Mouse (Mus musculus) kidney, adult 11 months (tissue): ENCODE measurements around the gene Tfe3.
"Not testable (repeated sequence)": the region's sequence is repeated elsewhere in the genome, so short reads cannot be mapped to it uniquely, and the experiment has no call there.

ENCODE experiments used
- DNase-seq: peaks from one replicate; pipeline ENCODE4 v3.0.0; 2022

Tfe3 gene

DNA sequence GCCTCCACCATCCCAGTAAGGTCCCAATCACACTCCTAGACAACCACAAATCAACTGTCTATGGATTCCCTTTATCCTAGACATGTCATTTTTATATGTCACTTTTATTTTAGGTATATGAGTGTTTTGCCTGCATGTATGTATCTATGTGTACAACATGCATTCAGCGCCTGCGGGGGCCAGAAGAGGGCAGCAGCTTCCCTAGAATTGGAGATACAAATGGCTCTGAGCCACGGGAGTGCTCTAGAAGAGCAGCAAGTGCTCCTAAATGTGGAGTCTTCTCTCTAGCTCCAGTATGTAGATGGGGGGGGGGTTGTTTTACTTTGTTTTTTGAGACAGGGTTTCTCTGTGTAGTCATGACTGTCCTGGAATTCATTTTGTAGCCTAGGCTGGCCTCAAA lies 8.7 kb upstream of the Tfe3 start:
- not testable (repeated sequence) for DNase-seq

DNA sequence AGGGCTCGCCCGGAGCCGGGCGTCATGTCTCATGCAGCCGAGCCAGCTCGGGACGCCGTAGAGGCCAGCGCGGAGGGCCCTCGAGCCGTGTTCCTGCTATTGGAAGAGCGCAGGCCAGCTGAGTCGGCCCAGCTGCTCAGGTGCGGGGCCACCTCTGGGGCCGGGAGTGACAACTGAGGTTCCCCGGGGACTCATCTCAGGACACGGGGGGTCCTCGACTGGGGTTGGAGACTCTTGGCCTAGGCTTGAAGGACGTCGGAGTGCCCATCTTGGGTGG lies 499 bp downstream of the Tfe3 start:
- DNase-seq: no peak

DNA sequence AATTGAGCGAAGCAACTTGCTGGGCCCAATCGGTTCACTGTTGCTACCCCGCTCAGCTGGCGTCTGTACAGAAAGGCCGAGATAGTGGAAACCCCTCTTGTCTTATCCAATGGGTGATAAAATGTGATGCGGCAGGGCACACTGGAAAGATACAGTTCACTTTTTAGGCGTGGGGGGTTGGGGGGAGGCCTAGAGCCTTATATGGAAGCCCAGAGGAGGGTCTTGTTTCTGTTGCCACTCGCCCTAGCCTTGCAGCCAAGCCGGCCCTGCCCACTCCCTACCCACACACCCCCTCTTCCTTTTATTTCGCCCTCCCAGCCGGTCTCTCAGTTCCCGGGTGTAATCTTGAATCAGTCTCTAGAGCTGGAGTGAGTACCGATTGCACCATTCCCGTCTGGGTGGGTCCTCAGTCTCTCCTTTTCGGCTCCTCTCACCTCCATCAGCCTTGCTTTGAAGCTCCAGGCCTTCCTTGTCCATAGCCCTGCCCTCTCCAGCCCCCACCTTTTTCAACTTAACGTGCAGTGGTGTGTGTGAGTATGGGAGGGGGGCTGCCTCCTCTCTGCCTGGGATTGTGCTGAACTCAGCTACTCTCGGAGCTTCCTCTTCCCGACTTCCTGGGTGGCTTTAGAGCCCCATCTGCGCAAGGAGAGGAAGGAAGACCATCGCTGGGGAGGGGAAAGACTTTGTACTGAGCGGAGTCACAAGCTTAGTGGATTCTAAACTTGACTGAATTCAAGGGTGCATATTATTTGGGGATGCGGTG lies 1.5 kb downstream of the Tfe3 start:
- DNase-seq: peak; percentile 27

DNA sequence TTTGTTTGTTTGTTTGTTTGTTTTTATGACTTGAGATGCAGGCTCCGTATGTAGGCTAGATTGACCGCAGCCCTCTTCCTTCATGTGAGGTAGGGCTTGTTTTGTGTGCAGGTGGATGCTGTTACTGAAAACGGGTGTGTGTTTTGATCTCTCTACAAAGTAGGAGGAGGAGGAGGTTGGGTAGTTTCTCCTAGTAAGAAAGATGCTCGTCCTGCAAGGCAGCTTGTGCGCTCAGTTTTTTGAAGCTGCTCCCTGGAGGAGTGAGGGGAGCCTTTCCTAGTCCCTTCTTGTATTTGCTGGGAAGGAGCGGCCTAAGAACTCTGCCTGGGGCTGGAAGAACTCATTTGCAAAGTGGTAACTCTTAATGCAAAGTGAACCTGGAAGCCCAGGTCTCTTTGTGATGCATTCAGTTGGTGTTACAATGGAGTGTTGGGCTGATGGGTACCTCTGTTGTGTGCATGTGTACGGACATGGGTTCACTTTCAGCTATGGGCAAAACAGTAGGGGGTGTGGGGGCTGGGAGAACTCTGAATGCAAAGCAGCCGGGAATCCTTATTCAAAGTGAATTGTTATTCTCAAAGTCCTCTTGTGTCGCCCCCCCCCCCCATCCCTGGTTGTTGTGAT lies 2.4 kb downstream of the Tfe3 start:
- DNase-seq: no peak

DNA sequence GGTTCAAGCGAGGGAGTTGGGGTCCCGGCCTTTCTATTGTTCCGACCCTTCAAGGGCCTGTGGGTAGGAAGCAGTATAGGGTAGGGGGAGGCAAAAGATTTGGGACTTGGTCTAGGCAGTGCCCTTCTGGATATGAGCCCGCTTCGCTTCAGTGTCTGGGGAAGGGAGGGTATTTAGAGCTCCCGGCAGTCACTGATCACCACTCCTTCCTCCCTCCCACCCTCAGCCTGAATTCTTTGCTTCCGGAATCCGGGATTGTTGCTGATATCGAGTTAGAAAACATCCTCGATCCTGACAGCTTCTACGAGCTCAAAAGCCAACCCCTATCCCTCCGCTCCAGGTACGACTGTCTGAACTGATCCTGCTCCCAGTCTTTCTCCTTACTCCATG lies 2.9 kb downstream of the Tfe3 start:
- DNase-seq: no peak

DNA sequence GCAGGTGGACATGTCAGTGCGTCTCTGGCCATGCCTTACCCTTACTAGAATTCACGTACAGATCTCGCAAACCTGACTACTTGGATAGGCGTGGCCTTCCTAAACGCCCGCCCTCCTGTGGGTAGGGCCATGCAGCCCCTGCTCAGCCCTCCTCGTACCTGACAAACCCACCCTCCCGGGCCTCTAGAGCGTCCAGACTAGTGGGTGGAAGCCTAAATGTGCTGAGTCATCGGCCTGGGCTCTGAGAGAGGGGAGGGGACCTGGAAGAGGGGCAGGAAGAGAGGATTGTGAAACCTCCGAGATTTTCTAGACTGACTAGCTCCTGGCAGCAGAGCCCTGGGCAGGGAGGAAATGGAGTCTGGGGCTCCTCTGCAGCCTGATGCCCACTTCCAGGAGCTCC lies 3.4 kb downstream of the Tfe3 start:
- peak; percentile 45 for DNase-seq

DNA sequence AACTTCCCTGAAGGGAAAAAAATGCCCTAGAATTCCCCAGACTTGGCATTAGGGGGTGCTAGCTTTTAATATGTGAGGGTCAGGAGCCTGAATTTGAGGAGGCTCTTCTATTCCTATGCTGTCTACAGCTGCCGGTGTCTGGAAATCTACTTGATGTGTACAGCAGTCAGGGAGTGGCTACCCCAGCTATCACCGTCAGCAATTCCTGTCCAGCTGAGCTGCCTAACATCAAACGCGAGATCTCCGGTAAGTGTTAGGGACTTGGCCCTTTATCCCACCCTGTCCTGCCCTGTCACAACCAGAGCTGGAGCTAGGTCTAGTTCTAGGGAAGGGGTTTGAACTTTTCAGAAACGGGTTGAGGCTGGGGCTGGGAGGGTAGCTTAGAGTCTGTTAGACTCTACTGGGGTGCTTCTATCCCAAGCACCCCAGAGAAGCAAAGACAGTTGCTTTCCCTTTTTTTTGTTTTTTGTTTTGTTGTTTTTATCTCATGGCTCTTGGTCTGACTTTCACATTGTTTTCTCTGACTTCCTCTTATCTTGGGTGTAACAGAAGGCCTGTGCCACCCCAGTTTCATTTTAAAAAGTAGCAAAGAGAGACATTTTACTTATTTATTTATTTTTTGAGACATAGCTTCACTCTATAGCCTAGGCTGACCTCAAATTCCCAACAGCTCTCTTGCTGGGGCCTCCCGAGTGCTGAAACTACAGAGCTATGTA lies 7.1 kb downstream of the Tfe3 start:
- no peak for DNase-seq

DNA sequence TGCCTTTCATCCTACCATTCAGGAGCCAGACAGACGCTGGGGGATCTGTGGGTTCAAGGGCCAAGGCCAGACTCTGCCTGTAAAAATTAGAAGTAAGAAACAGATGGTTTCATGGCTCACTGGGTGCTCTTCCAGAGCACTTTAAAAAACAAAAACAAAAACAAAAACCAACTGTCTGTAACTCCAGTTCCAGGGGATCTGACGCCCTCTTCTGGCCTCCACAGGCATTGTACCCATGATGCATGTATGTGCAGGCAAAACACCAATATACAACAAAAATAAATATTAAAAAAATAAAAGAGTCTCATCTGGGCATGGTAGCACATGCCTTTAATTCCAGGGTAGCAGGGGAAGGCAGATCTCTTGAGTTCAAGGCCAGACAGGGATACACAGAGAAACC lies 10.4 kb downstream of the Tfe3 start:
- DNase-seq: no peak

DNA sequence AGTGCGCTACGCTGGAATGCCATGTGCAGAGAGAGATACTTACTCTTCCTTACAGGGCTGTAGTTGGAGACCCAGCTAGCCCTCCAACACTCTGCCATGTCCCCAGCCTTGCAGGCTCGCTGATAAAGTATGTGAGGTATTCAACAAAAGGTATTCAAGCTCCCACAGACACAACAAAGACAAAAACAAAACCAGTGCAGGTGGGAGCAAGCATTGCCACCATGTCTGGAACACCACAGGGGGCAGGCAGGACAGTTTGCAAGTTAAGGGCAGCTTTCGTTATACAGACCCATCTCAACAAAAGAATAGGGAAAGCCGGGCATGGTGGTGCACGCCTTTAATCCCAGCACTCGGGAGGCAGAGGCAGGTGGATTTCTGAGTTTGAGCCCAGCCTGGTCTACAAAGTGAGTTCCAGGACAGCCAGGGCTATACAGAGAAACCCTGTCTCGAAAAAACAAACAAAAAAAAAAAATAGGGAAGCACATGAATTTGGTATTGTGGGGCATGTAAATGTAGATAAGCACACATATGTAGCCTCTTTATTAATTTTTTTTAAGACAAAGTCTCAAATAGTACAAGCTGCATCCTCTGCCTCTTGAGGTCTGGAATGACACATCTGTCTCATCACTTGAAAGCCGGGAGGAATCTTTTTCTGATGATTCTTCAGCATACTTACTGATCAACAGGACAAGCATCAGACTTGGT lies 13.3 kb downstream of the Tfe3 start:
- no peak for DNase-seq

DNA sequence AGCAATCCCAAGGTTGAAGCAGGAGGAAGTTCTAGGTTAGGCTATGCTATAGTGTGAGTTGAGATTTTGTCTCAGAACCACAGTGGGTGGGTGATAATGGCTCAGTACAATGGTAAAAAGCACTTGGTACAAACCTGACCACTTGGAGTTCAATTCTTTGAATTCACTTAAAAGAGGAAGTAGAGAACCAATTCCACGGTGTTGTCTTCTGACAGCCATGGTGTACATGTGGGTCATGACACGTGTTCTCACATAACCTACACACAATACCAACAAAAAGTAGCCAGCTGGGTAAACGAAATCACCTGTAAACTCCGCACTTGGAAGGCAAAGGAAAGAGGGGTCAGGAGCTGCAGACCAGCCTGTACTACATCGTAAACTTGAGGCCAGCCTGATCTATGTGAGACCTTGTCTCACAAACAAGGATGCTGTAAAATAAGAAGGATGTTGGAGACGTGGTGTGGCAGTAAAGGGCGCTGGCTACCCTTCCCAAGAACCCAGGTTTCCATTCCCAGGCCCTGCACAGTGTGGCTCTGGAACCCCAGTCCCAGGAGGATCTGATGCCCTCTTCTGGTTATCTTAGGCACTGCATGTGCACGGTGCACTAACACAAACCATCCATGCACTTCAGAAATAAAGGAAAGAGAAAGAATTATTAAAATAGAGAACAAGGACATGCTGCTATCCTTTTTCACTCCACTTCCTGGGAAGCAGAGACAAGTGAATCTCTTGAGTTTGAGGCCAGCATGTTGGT lies 14.1 kb downstream of the Tfe3 start:
- peak; percentile 24 for DNase-seq

DNA sequence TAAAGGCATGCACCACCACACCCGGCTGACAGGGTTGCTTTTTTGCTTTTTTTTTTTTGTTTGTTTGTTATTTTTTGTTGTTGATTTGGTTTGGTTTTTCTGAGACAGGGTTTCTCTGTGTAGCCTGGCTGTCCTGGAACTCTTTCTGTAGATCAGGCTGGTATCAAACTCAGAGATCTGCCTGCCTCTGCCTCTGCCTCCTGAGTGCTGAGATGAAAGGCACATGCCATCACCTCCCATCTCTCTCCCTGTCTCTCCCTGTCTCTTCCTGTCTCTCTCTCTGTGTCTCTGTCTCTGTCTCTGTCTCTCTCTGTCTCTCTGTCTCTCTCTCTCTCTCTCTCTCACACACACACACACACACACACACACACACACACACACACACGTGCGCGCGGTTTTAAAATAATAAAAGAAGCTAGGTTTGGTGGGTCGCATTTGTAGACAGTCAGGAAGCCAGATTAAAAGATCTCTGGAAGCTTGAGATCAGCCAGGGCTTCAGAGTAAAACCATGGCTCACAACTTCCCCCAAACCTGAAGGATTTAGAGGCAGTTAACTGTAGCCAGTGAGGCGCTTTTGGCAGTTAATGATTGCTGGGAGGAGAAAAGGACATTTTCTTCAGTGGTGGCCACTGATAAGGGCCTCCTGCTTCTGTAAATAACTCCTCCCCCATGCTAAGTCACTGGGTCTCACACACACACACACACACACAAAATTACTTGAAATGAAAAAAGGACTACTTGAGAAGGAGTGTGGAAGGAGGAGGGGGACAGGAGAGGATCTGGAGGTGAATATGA lies 16.3 kb downstream of the Tfe3 start:
- DNase-seq: no peak

DNA sequence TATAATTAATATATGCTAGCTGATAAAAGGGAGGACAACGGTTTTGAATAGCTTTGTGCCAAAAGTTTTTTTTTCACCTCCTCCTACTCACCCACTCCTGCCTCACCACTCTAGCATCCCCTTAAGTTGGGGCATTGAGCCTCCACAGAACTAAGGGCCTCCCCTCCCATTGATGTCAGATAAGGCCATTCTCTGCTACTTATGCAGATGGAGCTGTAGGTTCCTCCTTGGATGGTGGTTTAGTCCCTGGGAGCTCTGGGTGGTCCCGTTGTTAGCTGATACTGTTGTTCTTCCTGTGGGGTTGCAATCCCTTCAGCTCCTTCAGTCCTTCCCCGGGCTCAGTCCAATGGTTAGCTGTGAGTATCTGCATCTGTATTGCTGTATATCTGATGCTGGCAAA lies 16.9 kb downstream of the Tfe3 start:
- DNase-seq: no peak

DNA sequence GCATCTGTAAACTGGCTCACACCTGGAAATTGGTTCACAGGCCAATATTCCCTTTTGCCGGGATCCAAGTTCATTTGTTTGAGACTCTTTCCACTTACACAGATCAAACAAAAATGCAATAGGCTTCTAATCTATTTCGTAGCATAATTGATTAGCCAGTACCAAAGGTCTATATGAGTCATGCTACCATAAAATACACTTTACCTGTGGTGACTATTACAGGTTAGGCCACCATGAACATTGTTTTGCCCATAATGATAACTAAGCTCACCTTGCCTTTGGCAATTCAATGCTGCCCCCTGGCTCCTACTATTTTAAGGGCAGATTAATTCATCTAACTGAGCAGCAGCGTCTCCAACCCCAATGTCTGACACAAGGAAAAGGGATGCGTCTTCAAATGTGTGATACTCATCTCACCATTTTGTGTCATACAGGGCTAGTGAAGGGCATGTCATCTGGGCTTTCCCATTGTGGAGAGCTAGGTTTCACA lies 20.3 kb downstream of the Tfe3 start:
- no peak for DNase-seq

DNA sequence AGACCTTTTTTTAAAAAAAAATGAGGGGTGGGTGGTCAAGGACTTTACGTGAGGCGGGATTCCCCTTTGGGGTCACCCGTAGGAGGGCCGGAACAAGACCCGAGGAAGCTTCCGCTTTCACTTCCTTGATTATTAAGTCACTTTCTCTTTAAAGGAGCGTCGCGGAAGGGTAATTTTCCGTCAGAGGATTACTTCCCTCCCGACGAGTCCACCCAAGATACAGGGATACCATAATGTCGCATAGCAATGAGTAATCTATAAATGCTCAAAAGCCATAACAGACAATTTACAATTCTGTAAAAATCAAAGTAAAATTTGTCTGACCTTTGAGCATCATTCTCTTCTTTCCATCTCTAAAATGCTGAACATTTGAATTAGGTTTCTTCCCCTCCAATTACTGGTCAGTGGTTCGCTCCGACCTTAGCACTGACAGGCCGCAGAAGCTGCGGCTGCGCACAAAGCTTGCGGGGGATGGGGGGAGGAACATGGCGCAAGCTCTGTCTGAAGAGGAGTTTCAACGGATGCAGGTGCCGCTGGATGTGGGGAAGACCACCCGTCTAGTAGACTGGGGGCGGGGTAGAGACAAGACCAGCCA lies 27.3 kb downstream of the Tfe3 start, which contains the start of gene Gripap1:
Gene Gripap1 (plus strand): TSS at position 224 of the 595 bp plus-strand sequence.
- DNase-seq: peak; percentile 71

DNA sequence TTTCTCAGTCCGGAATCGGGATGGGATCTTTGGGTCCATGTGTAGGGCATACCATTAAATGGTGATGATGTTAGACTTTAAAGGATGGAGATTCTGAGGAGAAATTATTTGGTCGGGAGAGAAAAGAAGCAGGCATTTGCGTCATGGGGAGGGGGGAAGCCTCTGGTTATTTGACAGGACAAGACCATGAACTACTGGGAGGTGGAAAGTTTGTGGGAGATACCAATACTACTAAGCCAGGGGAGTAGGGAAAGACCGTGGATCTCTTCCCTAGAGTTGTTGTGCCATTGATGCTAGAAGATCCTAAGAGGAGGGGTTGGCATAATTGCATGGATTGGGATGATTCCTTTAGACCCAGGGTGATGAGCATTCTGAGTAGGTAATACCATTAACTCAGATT lies 27.9 kb downstream of the Tfe3 start:
- no peak for DNase-seq

DNA sequence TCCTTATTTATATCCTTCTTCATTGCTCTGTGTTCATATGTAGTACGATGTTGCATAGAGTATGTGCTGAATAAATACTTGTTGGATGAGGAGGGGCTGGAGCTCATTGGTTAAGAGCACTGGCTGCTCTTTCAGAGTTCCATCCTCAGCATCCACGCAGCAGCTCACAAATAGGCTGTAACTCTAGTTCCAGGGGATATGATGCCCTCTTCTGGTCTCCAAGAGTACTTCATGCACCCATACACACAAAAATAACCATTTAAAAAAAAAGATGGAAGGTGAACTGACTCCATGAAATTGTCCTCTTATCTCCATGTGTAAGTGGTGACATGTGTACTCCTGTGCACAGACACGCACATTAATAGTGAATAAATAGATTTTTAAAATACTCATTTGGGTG lies 31.0 kb downstream of the Tfe3 start:
- no peak for DNase-seq

DNA sequence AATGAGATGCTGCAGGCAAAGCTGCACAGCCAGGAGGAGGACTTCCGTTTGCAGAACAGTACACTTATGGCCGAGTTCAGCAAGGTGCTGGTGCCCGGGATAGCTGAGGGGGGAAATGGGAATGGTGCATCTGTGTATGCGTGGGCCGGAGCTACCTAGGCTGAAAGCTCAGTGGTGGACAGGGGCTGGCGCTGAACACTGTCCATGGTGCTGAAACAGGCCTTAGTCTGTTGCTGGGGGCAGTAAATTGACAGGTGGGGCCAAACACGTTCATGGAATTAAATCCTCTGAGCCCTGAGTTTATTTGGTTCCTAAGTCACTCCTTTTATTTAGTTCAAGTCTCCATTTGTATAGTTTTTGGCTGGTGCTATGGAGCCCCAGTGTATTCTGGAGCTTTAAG lies 32.7 kb downstream of the Tfe3 start:
- no peak for DNase-seq

DNA sequence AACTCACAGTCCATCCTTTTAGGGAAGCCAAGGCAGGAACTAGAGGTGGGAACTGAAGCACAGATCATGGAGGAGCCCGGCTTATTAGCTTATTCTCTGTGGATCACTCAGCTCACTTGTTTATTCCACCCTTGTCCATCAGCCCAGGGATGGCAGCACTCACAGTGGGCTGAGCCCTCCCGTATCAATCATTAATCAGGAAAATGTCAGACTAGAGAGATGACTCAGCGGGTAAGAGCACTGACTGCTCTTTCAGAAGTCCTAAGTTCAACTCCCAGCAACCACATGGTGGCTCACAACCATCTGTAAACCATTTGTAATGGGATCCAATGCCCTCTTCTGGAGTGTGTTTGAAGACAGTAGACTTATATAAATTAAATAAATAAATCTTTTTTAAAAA lies 35.0 kb downstream of the Tfe3 start:
- DNase-seq: peak; percentile 63

DNA sequence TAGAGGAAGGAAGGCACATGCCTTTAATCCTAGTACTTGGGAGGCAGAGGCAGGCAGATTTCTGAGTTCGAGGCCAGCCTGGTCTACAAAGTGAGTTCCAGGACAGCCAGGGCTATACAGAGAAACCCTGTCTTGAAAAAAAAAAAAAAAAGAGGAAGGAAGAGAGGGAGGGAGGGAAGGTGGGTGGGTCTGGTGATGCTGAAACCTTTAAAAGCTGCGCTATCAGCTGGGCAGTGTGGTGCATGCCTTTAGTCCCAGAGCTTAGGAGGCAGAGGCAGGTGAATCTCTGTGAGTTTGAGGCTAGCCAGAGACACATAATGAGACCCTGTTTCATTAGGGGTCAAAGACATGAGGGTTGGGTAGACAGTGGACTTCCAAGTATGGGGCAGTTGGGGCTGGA lies 39.8 kb downstream of the Tfe3 start:
- DNase-seq: not testable (repeated sequence)

DNA sequence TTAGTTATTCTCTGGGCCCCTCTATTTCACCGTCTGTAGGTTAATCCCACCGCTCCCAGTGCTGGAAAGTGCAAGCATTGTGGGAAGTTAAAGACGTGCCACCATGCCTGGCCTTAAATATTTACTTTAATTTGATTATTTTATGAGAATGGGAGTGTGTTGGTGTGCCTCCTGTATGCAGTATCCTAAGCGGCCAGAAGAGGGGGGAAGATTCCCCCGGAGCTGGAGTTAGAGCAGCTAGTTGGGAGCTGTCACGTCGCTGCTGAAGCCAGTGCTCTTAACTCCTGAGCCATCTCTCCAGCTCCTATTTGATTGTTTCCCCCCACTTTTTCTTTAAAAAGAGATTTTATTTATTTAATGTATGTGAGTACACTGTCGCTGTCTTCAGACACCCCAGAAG lies 52.7 kb downstream of the Tfe3 start:
- DNase-seq: not testable (repeated sequence)
